In genomic region chr9:32635627-32636385, GRCm38 (mm10) we compare ENCODE assay signal across 8 mouse cellular contexts. TPM values are rescaled to one million over a fixed set of nuclear protein-coding genes. Genes with fewer than 3 reads are reported as not detected.
DNase-seq lines count a peak whose midpoint lies in the region; ATAC-seq lines count a peak whose summit lies in the region.

Ets1 (plus strand) TSS chr9:32636221.

- peak in 1 of 2 experiments; percentile 65 for DNase-seq in left cerebral cortex, postnatal 10 days (ENCODE audit: extremely low spot score in 1 of 2, low spot score in 2 of 2)
- no peak for DNase-seq in left cerebral cortex, adult 18-20 months (ENCODE audit: low spot score in 2 of 2)
- DNase-seq in liver, embryonic 13.5 days, result no peak
- no peak for DNase-seq in cerebellum, adult 9-11 months

- peak; percentile 96 for ATAC-seq in granulocyte monocyte progenitor cell, adult 5-6 weeks (replicated peaks; ENCODE audit: poor library complexity, severe bottlenecking)
- ATAC-seq in intestine, embryonic 15.5 days, result peak; percentile 63; the same call in 1 of the 2 replicates
- no peak for ATAC-seq in liver, embryonic 13.5 days (ENCODE audit: low read depth)
- no peak for ATAC-seq in neural tube, embryonic 15.5 days (ENCODE audit: low FRiP score)

- H3K36me3 ChIP-seq in intestine, embryonic 15.5 days, result no peaks in the 10 kb centered on the region
- H3K36me3 ChIP-seq in liver, embryonic 13.5 days, result no peaks in the 10 kb centered on the region
- no peaks in the 10 kb centered on the region for H3K36me3 ChIP-seq in neural tube, embryonic 15.5 days

- 4% methylated on average over 10 of the region's 10 CpGs for WGBS in intestine, embryonic 15.5 days
- 2% methylated on average over 10 of the region's 10 CpGs for WGBS in liver, embryonic 13.5 days (ENCODE audit: insufficient replicate concordance)
- 3% methylated on average over 10 of the region's 10 CpGs for WGBS in neural tube, embryonic 15.5 days

- H3K4me2 ChIP-seq in intestine, embryonic 15.5 days (replicated peaks), result peak within 1 kb of the TSS; percentile 54
- peak within 1 kb of the TSS; percentile 24 for H3K4me2 ChIP-seq in liver, embryonic 13.5 days
- H3K4me2 ChIP-seq in neural tube, embryonic 15.5 days, result peak within 1 kb of the TSS; percentile 39

- intact Hi-C loops in left cerebral cortex, postnatal 10 days (cut with DNase I), result no loop called here

- no peak within 1 kb of the TSS for H3K9ac ChIP-seq in intestine, embryonic 15.5 days
- no peak within 1 kb of the TSS for H3K9ac ChIP-seq in liver, embryonic 13.5 days
- no peak within 1 kb of the TSS for H3K9ac ChIP-seq in neural tube, embryonic 15.5 days (replicated peaks)

- H3K4me1 ChIP-seq in brown adipose tissue, adult 24 weeks (ENCODE audit: control insufficient read depth, insufficient read depth, insufficient read length, low read length), result peaks cover 4% of the 10 kb centered on the region; the same call in 1 of the 2 replicates
- H3K4me1 ChIP-seq in intestine, embryonic 15.5 days (replicated peaks), result 0 out of 2 replicates have a peak, but pooled peaks cover 2% of the 10 kb centered on the region
- H3K4me1 ChIP-seq in liver, embryonic 13.5 days (replicated peaks), result no peaks in the 10 kb centered on the region
- H3K4me1 ChIP-seq in neural tube, embryonic 15.5 days, result peaks cover 4% of the 10 kb centered on the region; the same call in 1 of the 2 replicates

- H3K9me3 ChIP-seq in intestine, embryonic 15.5 days, result no peaks in the 10 kb centered on the region
- no peaks in the 10 kb centered on the region for H3K9me3 ChIP-seq in liver, embryonic 13.5 days (replicated peaks)
- no peaks in the 10 kb centered on the region for H3K9me3 ChIP-seq in neural tube, embryonic 15.5 days (replicated peaks)

- peak within 1 kb of the TSS; percentile 95 for H3K27ac ChIP-seq in brown adipose tissue, adult 24 weeks (replicated peaks; ENCODE audit: low read depth, low read length)
- H3K27ac ChIP-seq in intestine, embryonic 15.5 days, result no peak within 1 kb of the TSS
- H3K27ac ChIP-seq in liver, embryonic 13.5 days, result no peak within 1 kb of the TSS
- no peak within 1 kb of the TSS for H3K27ac ChIP-seq in neural tube, embryonic 15.5 days (replicated peaks)

- H3K4me3 ChIP-seq in brown adipose tissue, adult 24 weeks (ENCODE audit: insufficient read depth, low read depth, low read length), result peak within 1 kb of the TSS; percentile 82
- peak within 1 kb of the TSS; percentile 24; the same call in 1 of the 2 replicates for H3K4me3 ChIP-seq in intestine, embryonic 15.5 days (replicated peaks)
- H3K4me3 ChIP-seq in liver, embryonic 13.5 days (replicated peaks), result no peak within 1 kb of the TSS
- peak within 1 kb of the TSS; percentile 22 for H3K4me3 ChIP-seq in neural tube, embryonic 15.5 days (replicated peaks)

- no peaks in the 10 kb centered on the region for H3K27me3 ChIP-seq in intestine, embryonic 15.5 days (replicated peaks)
- peaks cover 38% of the 10 kb centered on the region for H3K27me3 ChIP-seq in liver, embryonic 13.5 days
- H3K27me3 ChIP-seq in neural tube, embryonic 15.5 days (replicated peaks), result peaks cover 29% of the 10 kb centered on the region

RNA-seq across cellular contexts. Expression of gene Ets1, which starts in this region (rescaled TPM):
- total RNA-seq in left cerebral cortex, postnatal 10 days (2021), result 10 to 100 TPM; 19.0 to 24.7 TPM
- 1 to 10 TPM; 8.7 to 9.8 TPM for total RNA-seq in left cerebral cortex, adult 18-20 months (2021)
- polyA plus RNA-seq in brown adipose tissue, adult 24 weeks (2012; ENCODE audit: insufficient read depth, insufficient read length, missing spikeins), result 13.4 and 18.7 TPM in 2 replicates
- total RNA-seq in granulocyte monocyte progenitor cell, adult 5-6 weeks (2014; fragmentation: Nextera tagmentation), result 3.9 and 5.2 TPM in 2 replicates
- 8.2 and 8.5 TPM in 2 replicates for total RNA-seq in granulocyte monocyte progenitor cell, adult 5-6 weeks (2017)
- 38.5 and 43.0 TPM in 2 replicates for polyA plus RNA-seq in intestine, embryonic 15.5 days (2015; fragmentation: Nextera tagmentation; extraction: Ambion mirVana)
- polyA plus RNA-seq in liver, embryonic 13.5 days (2015; fragmentation: Nextera tagmentation; extraction: Ambion mirVana), result 12.5 and 15.7 TPM in 2 replicates
- 17.6 and 34.5 TPM in 2 replicates for polyA plus RNA-seq in neural tube, embryonic 15.5 days (2015; fragmentation: Nextera tagmentation; extraction: Ambion mirVana)

Comparison
In these comparisons a context has a peak if more than half of its experiments do, and no peak if none do; other contexts are left out.
1. ATAC-seq: peak in granulocyte monocyte progenitor cell, adult 5-6 weeks (single experiment) and intestine, embryonic 15.5 days (single experiment); none in liver, embryonic 13.5 days (single experiment) and neural tube, embryonic 15.5 days (single experiment).
2. Peak in every context shown above with its lines, with median percentiles within 50 percentile points of each other: H3K4me2 ChIP-seq.